Mouse (Mus musculus) G1E (cell line): ENCODE measurements at regions not wholly inside any gene's neighbourhood (a gene's known extent, or its start where the extent isn't known, plus 50 kb on each side); places are given as distances from the start of the nearest gene placed in this dataset.

Experiments
- ATAC-seq: 2 replicates; pipeline ENCODE4 v1.8.0; 2016; ENCODE audit warnings: mild to moderate bottlenecking; ENCODE audit not compliant: insufficient number of reproducible peaks, poor library complexity, low FRiP score, severe bottlenecking; ENCODE audit errors: extremely low read depth
- DNase-seq: peaks from one replicate; pipeline ENCODE4 v3.0.0; 2012; ENCODE audit warnings: low spot score
- H3K27me3 ChIP-seq: 2 replicates; pipeline ENCODE4 v1.6.1; 2012; ENCODE audit warnings: mild to moderate bottlenecking, low read length, inconsistent platforms; ENCODE audit not compliant: insufficient read depth
- H3K36me3 ChIP-seq: replicated peaks from 2 replicates; pipeline ENCODE3; 2012; ENCODE audit warnings: mild to moderate bottlenecking, inconsistent platforms
- H3K4me1 ChIP-seq: 2 replicates; pipeline ENCODE4 v1.6.1; 2012; ENCODE audit warnings: low read depth, low read length, inconsistent platforms, mixed read lengths; ENCODE audit not compliant: insufficient read depth
- H3K4me3 ChIP-seq: 2 replicates; pipeline ENCODE4 v1.5.1; 2012; ENCODE audit warnings: low read depth, mild to moderate bottlenecking, inconsistent platforms, low read length, moderate library complexity, mixed read lengths
- H3K9me3 ChIP-seq: replicated peaks from 2 replicates; pipeline ENCODE4 v1.6.1; 2012; ENCODE audit warnings: inconsistent platforms
- CTCF ChIP-seq: IDR thresholded peaks from 2 replicates; pipeline ENCODE4 v1.5.1; 2012; ENCODE audit warnings: low read depth, low read length, inconsistent platforms, mixed read lengths
- GATA1 ChIP-seq: IDR thresholded peaks from 2 replicates; pipeline ENCODE4 v1.6.1; 2012; ENCODE audit warnings: borderline replicate concordance, low read length, inconsistent platforms, mixed read lengths
- GATA2 ChIP-seq: IDR thresholded peaks from 2 replicates; pipeline ENCODE4 v1.6.1; 2012; ENCODE audit warnings: low read depth, low read length, inconsistent platforms, borderline replicate concordance
- POLR2AphosphoS5 ChIP-seq: IDR thresholded peaks from 2 replicates; pipeline ENCODE4 v1.6.1; 2012; ENCODE audit warnings: low read depth, low read length, inconsistent platforms; ENCODE audit not compliant: insufficient replicate concordance
- TAL1 ChIP-seq: conservative IDR thresholded peaks from 2 replicates; pipeline ENCODE4 v1.6.1; 2012; ENCODE audit warnings: low read depth, low read length, inconsistent platforms, mixed read lengths

- no peaks in the 10 kb centered on the region for H3K36me3 ChIP-seq
- TF ChIP-seq GATA1 (no peak), TAL1 (no peak), GATA2 (no peak), POLR2AphosphoS5 (no peak), CTCF (no peak)
- H3K27me3 ChIP-seq: peaks cover 7% of the 10 kb centered on the region
- no peaks in the 10 kb centered on the region for H3K9me3 ChIP-seq
- H3K4me1 ChIP-seq: peaks cover 3% of the 10 kb centered on the region; the same call in 1 of the 2 replicates
- no peak for DNase-seq
- H3K4me3 ChIP-seq: no peak overlapping the region
- ATAC-seq: no peak
Observed at GRCm38 (mm10) chr8:36364567-36365231, 599.1 kb downstream of the Gm19410 start.

GRCm38 (mm10) chr8:36365945-36366344 lies 600.4 kb downstream of the Gm19410 start:
- DNase-seq (no peak), ATAC-seq (no peak)
- Histone ChIP-seq H3K36me3 (no peaks in the 10 kb centered on the region), H3K9me3 (no peaks in the 10 kb centered on the region), H3K4me1 (peaks cover 3% of the 10 kb centered on the region; the same call in 1 of the 2 replicates), H3K27me3 (peaks cover 7% of the 10 kb centered on the region), H3K4me3 (no peak overlapping the region)
- TF ChIP-seq TAL1 (no peak), GATA1 (no peak), CTCF (no peak), POLR2AphosphoS5 (no peak), GATA2 (no peak)

GRCm38 (mm10) chr8:36376579-36377350 lies 611.2 kb downstream of the Gm19410 start:
- peaks cover 21% of the 10 kb centered on the region for H3K27me3 ChIP-seq
- TF ChIP-seq TAL1: no peak
- TF ChIP-seq GATA1: no peak
- TF ChIP-seq POLR2AphosphoS5: no peak
- ATAC-seq: no peak

GRCm38 (mm10) chr8:36394487-36394886 lies 598.9 kb upstream of the AI429214 start:
- Histone ChIP-seq H3K9me3 (no peaks in the 10 kb centered on the region), H3K4me1 (no peaks in the 10 kb centered on the region), H3K4me3 (no peak overlapping the region), H3K36me3 (no peaks in the 10 kb centered on the region), H3K27me3 (no peaks in the 10 kb centered on the region; the same call in 1 of the 2 replicates)
- ATAC-seq (no peak), DNase-seq (no peak)
- TF ChIP-seq CTCF: no peak

More at GRCm38 (mm10) chr8:36376579-36377350, 611.2 kb downstream of the Gm19410 start:
- DNase-seq: no peak
- H3K9me3 ChIP-seq: no peaks in the 10 kb centered on the region
- H3K4me1 ChIP-seq: peaks cover 24% of the 10 kb centered on the region
- no peaks in the 10 kb centered on the region for H3K36me3 ChIP-seq
- H3K4me3 ChIP-seq: no peak overlapping the region

- no peak for TF ChIP-seq POLR2AphosphoS5
- no peak for TF ChIP-seq CTCF
- no peak for TF ChIP-seq GATA2
- no peak for TF ChIP-seq GATA1
- TF ChIP-seq TAL1: no peak
- DNase-seq (no peak), ATAC-seq (no peak)
- Histone ChIP-seq H3K27me3 (peaks cover 4% of the 10 kb centered on the region; the same call in 1 of the 2 replicates), H3K36me3 (no peaks in the 10 kb centered on the region), H3K4me1 (no peaks in the 10 kb centered on the region), H3K4me3 (no peak overlapping the region), H3K9me3 (no peaks in the 10 kb centered on the region)
Observed at GRCm38 (mm10) chr8:36396493-36396892, 596.9 kb upstream of the AI429214 start.

- Histone ChIP-seq H3K36me3 (no peaks in the 10 kb centered on the region), H3K4me1 (no peaks in the 10 kb centered on the region), H3K9me3 (no peaks in the 10 kb centered on the region), H3K27me3 (0 out of 2 replicates have a peak, but pooled peaks cover 2% of the 10 kb centered on the region), H3K4me3 (no peak overlapping the region)
- ATAC-seq (no peak), DNase-seq (no peak)
- TF ChIP-seq GATA1 (no peak), CTCF (no peak), GATA2 (no peak), POLR2AphosphoS5 (no peak), TAL1 (no peak)
Observed at GRCm38 (mm10) chr8:36406706-36407105, 586.7 kb upstream of the AI429214 start.
